Mouse (Mus musculus) left cerebral cortex, postnatal 36 days (tissue): ENCODE results near the gene B3galnt1. TPM values are rescaled to one million over a fixed set of nuclear protein-coding genes. Genes with fewer than 3 reads are reported as not detected.

Experiments
- DNase-seq, 2 experiments: peaks; one replicate each; pipeline ENCODE4 v3.0.0; 2021 to 2022; ENCODE audit warnings: low spot score in 2 of 2, mixed read lengths in 1 of 2
- intact Hi-C: fragments of 180-260 bp; cut with DNase I; formaldehyde crosslinking; loops from one replicate; pipeline ENCODE4 v1.15.1; 2025
- total RNA-seq, 2 experiments: library from RNA; stranded (reverse); gene quantifications; 2 replicates each; pipeline ENCODE4 v1.2.3; 2021

Gene B3galnt1
- total RNA-seq, 2 experiments from 2014 or later, result 52.2 to 54.9 TPM

- DNase-seq, result no peak
- intact Hi-C loops, result no loop called here
These were observed 73.7 kb downstream of the B3galnt1 start for GRCm38 (mm10) chr3:69525072-69525529.

DNA sequence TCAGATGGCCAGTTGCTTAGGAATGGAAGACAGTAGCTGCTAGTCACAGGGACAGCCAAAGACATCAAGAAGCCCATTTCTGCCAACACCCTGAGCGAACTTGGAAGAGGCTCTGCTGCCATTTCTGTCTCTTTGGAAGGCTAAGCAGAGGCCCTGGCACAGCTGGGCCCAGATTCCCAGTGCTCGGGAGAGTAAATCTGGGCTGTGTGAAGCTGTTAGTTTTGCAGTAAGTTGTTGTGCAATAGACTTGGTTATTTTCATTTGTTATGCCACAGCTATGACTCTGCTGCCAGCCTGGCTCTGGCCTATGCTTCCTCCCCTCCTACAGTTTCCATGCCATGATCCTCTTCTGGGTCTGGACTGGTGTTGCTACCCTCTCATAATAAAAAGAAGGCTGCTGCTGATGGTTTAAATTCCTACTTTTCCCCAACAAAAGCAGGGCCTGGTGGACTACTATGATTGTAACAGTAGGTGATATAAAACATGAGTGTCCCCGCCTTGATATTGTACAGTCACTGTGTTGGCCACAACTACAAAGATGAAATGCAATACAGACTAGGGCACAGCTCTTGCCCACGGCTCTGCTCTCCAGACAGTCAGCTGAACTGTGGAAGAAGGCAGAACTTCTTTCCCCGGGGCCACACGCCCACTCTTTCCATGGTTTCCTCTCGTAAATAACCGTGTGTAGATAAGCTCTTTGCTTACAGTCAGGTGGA is 74.2 kb downstream of the B3galnt1 start:
- DNase-seq, result no peak
- intact Hi-C loops, result no loop called here

Other genes starting within 250 kb of the B3galnt1 start
- gene Nmd3, start 123.0 kb upstream of the B3galnt1 start, total RNA-seq, result 10 to 100 TPM; 48.4 to 52.7 TPM